Mouse (Mus musculus): ENCODE data around the gene Fgf18.

DNA sequence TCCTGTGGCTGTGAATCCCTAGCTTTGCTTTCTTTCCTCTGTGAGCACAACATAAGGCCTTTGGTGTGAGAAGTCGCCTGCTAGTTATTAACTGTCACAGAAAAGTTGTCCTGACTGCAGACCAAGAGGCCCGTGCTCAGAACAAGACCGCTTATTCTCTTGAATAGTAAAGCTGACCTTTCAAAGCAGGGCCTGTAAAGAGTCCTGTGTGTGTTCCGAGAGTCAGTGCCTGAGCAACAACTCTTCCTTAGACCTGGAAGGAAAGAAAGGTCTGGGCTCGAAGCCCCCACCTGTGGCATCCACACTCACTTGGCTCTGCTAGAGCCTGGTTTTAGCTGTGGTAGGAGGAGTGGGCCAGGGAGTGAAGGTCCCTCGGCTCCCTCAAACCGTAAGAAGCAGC lies 47.9 kb upstream of the Fgf18 start:
- no peak for TF ChIP-seq CTCF (IDR thresholded peaks at IDR 0.05; ENCODE audit: control insufficient read depth, insufficient read depth, insufficient replicate concordance, low read depth, low read length)
- TF ChIP-seq POLR2A (IDR thresholded peaks at IDR 0.05; ENCODE audit: control insufficient read depth, low read depth, low read length), result no peak

Measured in testis, adult 2 months (tissue).